ENCODE assay signal across 9 mouse cellular contexts in genomic region chr6:99375376-99375775, GRCm38 (mm10).
DNase-seq lines count a peak whose midpoint lies in the region; ATAC-seq and TF ChIP-seq lines count a peak whose summit lies in the region.
"Had no signal": no experiment of that assay in that cellular context is flagged by ENCODE, and none has a peak within 500 bp of the region (broad histone marks: within the 10 kb centered on the region; RNA-seq: fewer than 3 reads in every experiment).

No protein-coding gene starts in this region.

- no peak for TF ChIP-seq POLR2A in heart, adult 2 months (IDR thresholded peaks at IDR 0.05; ENCODE audit: insufficient read depth, low read depth, low read length)
- TF ChIP-seq POLR2A in cerebellum, adult 2 months (IDR thresholded peaks at IDR 0.05; ENCODE audit: borderline replicate concordance, insufficient read depth, low read length): no peak

- TF ChIP-seq CTCF in heart, adult 2 months (IDR thresholded peaks at IDR 0.05): no peak
- peak; percentile 18; the same call in 1 of the 2 replicates for TF ChIP-seq CTCF in lung, postnatal 0 days (IDR thresholded peaks at IDR 0.05)
- no peak for TF ChIP-seq CTCF in cerebellum, adult 2 months (IDR thresholded peaks at IDR 0.05; ENCODE audit: borderline replicate concordance, insufficient read depth, low read depth, low read length)

- no peak overlapping the region for H3K4me3 ChIP-seq in heart, adult 2 months
- no peak overlapping the region for H3K4me3 ChIP-seq in lung, postnatal 0 days (ENCODE audit: low read depth, low read length)
- no peak overlapping the region for H3K4me3 ChIP-seq in cerebellum, adult 2 months (replicated peaks; ENCODE audit: insufficient read depth, low read depth, low read length)
- H3K4me3 ChIP-seq: heart, embryonic 12.5 days had no signal

- H3K79me2 ChIP-seq in heart, adult 2 months (replicated peaks; ENCODE audit: control insufficient read depth, insufficient read depth, low read length): no peaks in the 10 kb centered on the region

- no peak for DNase-seq in heart, adult 2 months
- DNase-seq in heart, postnatal 25 days (ENCODE audit: low spot score): no peak
- DNase-seq in lung, postnatal 0 days (ENCODE audit: low spot score): no peak
- no peak for DNase-seq in lung, postnatal 36 days
- DNase-seq in splenic B cell, adult 2 months (ENCODE audit: low read depth, low spot score): peak; percentile 67
- DNase-seq in gastrocnemius, adult 8-10 months (ENCODE audit: low spot score in 2 of 2): no peak
- no peak for DNase-seq in cerebellum, adult 2 months

- H3K27ac ChIP-seq in heart, adult 2 months: peak overlapping the region; percentile 11; the same call in 1 of the 2 replicates
- no peak overlapping the region for H3K27ac ChIP-seq in lung, postnatal 0 days (ENCODE audit: low read length)
- H3K27ac ChIP-seq in cerebellum, adult 2 months (ENCODE audit: insufficient read depth, low read length): no peak overlapping the region

- H3K9me3 ChIP-seq in lung, postnatal 0 days (ENCODE audit: low read length): no peaks in the 10 kb centered on the region
- H3K9me3 ChIP-seq: heart, embryonic 12.5 days had no signal

- H3K9ac ChIP-seq in heart, adult 2 months (ENCODE audit: low read depth, low read length): no peak overlapping the region
- no peak overlapping the region for H3K9ac ChIP-seq in lung, postnatal 0 days (replicated peaks; ENCODE audit: low read depth)
- H3K9ac ChIP-seq: heart, embryonic 12.5 days had no signal

- no peaks in the 10 kb centered on the region for H3K27me3 ChIP-seq in heart, adult 2 months (ENCODE audit: control insufficient read depth, insufficient read depth, low read length)
- H3K27me3 ChIP-seq in lung, postnatal 0 days (replicated peaks; ENCODE audit: insufficient read depth, low read length): no peaks in the 10 kb centered on the region
- no peaks in the 10 kb centered on the region for H3K27me3 ChIP-seq in splenic B cell, adult 2 months (ENCODE audit: control insufficient read depth, insufficient read depth, low read length, poor library complexity, severe bottlenecking)
- H3K27me3 ChIP-seq in cerebellum, adult 2 months (ENCODE audit: control insufficient read depth, insufficient read depth, low read length): no peaks in the 10 kb centered on the region
- H3K27me3 ChIP-seq: heart, embryonic 12.5 days had no signal

- peaks cover 2% of the 10 kb centered on the region for H3K36me3 ChIP-seq in heart, adult 2 months (ENCODE audit: control insufficient read depth, insufficient read depth, low read length)
- H3K36me3 ChIP-seq in lung, postnatal 0 days (ENCODE audit: insufficient read depth, low read length): no peaks in the 10 kb centered on the region
- H3K36me3 ChIP-seq in splenic B cell, adult 2 months (ENCODE audit: control insufficient read depth, insufficient read depth, low read length, poor library complexity, severe bottlenecking): no peaks in the 10 kb centered on the region
- H3K36me3 ChIP-seq: heart, embryonic 12.5 days had no signal

- intact Hi-C loops in heart, adult 2 months (cut with DNase I): loop anchor here (5.0 kb wide), 2 partner anchors 38 to 77 kb away; no protein-coding TSS in a partner anchor
- intact Hi-C loops in heart, postnatal 25 days (cut with DNase I): no loop called here

- no peak overlapping the region for H3K4me2 ChIP-seq in lung, postnatal 0 days (replicated peaks; ENCODE audit: low read depth, low read length)
- H3K4me2 ChIP-seq: heart, embryonic 12.5 days had no signal

- ATAC-seq in lung, postnatal 0 days: no peak
- ATAC-seq in granulocyte monocyte progenitor cell, adult 5-6 weeks (replicated peaks; ENCODE audit: poor library complexity, severe bottlenecking): peak; percentile 17; the same call in 1 of the 2 replicates

- H3K4me1 ChIP-seq in heart, adult 2 months (ENCODE audit: control insufficient read depth, insufficient read depth, low read length): peaks cover 25% of the 10 kb centered on the region
- H3K4me1 ChIP-seq in lung, postnatal 0 days (ENCODE audit: insufficient read depth, low read depth, low read length): peaks cover 26% of the 10 kb centered on the region
- H3K4me1 ChIP-seq in cerebellum, adult 2 months (ENCODE audit: control insufficient read depth, insufficient read depth, low read length): peaks cover 14% of the 10 kb centered on the region

- WGBS in heart, adult 2 months: 55% methylated on average over 4 of the region's 4 CpGs
- 57% methylated on average over 4 of the region's 4 CpGs for WGBS in lung, postnatal 0 days
- 81% methylated on average over 4 of the region's 4 CpGs for WGBS in cerebellum, adult 2 months

- no peak for TF ChIP-seq EP300 in heart, adult 2 months (IDR thresholded peaks at IDR 0.05; ENCODE audit: insufficient read depth, low read depth, low read length)
- no peak for TF ChIP-seq EP300 in lung, postnatal 0 days (IDR thresholded peaks at IDR 0.05)
